Mouse (Mus musculus): Measurements from ENCODE around the gene 1700067P10Rik. TPM values are rescaled to one million over a fixed set of nuclear protein-coding genes. Genes with fewer than 3 reads are reported as not detected.

1700067P10Rik gene
- polyA plus RNA-seq, 1 experiment from 2014 or later: not detected

- no peak for TF ChIP-seq CTCF (IDR thresholded peaks at IDR 0.05; ENCODE audit: low read depth)
- 62% methylated on average over 10 of the region's 10 CpGs for WGBS
Observed at GRCm38 (mm10) chr17:48067083-48067614, 22.0 kb upstream of the 1700067P10Rik start.

GRCm38 (mm10) chr17:48067729-48068128, 21.4 kb upstream of the 1700067P10Rik start:
- Histone ChIP-seq H3K36me3 (ENCODE audit: insufficient read depth, low read length) (no peaks in the 10 kb centered on the region), H3K27me3 (ENCODE audit: insufficient read depth, low read length) (no peaks in the 10 kb centered on the region), H3K4me1 (replicated peaks; ENCODE audit: insufficient read depth, low read length) (no peaks in the 10 kb centered on the region), H3K4me3 (replicated peaks; ENCODE audit: low read depth, low read length) (no peak overlapping the region), H3K9ac (ENCODE audit: low read depth, low read length) (no peak overlapping the region), H3K9me3 (replicated peaks; ENCODE audit: low read length) (no peaks in the 10 kb centered on the region), H3K27ac (no peak overlapping the region), H3K4me2 (ENCODE audit: low read length) (no peak overlapping the region)
- 26% methylated on average over 5 of the region's 5 CpGs for WGBS
- no peak for ATAC-seq (replicated peaks; ENCODE audit: low FRiP score, low read depth)
- DNase-seq (ENCODE audit: low spot score): peak; percentile 56
- no peak for TF ChIP-seq CTCF (IDR thresholded peaks at IDR 0.05; ENCODE audit: low read depth)

More at GRCm38 (mm10) chr17:48067083-48067614, 22.0 kb upstream of the 1700067P10Rik start:
- H3K9ac ChIP-seq (ENCODE audit: low read depth, low read length): no peak overlapping the region
- no peaks in the 10 kb centered on the region for H3K36me3 ChIP-seq (ENCODE audit: insufficient read depth, low read length)
- H3K9me3 ChIP-seq (replicated peaks; ENCODE audit: low read length): no peaks in the 10 kb centered on the region
- H3K4me3 ChIP-seq (replicated peaks; ENCODE audit: low read depth, low read length): no peak overlapping the region
- H3K4me1 ChIP-seq (replicated peaks; ENCODE audit: insufficient read depth, low read length): no peaks in the 10 kb centered on the region
- H3K4me2 ChIP-seq (ENCODE audit: low read length): no peak overlapping the region
- no peak for DNase-seq (ENCODE audit: low spot score)
- H3K27ac ChIP-seq: no peak overlapping the region
- no peaks in the 10 kb centered on the region for H3K27me3 ChIP-seq (ENCODE audit: insufficient read depth, low read length)
- ATAC-seq (replicated peaks; ENCODE audit: low FRiP score, low read depth): no peak

- no peak for TF ChIP-seq CTCF (IDR thresholded peaks at IDR 0.05; ENCODE audit: low read depth)
- Histone ChIP-seq H3K27me3 (ENCODE audit: insufficient read depth, low read length) (no peaks in the 10 kb centered on the region), H3K36me3 (ENCODE audit: insufficient read depth, low read length) (no peaks in the 10 kb centered on the region), H3K4me3 (replicated peaks; ENCODE audit: low read depth, low read length) (no peak overlapping the region), H3K4me2 (ENCODE audit: low read length) (no peak overlapping the region), H3K27ac (no peak overlapping the region), H3K4me1 (replicated peaks; ENCODE audit: insufficient read depth, low read length) (no peaks in the 10 kb centered on the region), H3K9ac (ENCODE audit: low read depth, low read length) (no peak overlapping the region), H3K9me3 (replicated peaks; ENCODE audit: low read length) (no peaks in the 10 kb centered on the region)
- ATAC-seq (replicated peaks; ENCODE audit: low FRiP score, low read depth) (no peak), DNase-seq (ENCODE audit: low spot score) (no peak)
- 37% methylated on average over 3 of the region's 3 CpGs for WGBS
Observed at GRCm38 (mm10) chr17:48080626-48081025, 8.5 kb upstream of the 1700067P10Rik start.

- no peak overlapping the region for H3K4me2 ChIP-seq (ENCODE audit: low read length)
- no peak overlapping the region for H3K4me3 ChIP-seq (replicated peaks; ENCODE audit: low read depth, low read length)
- no peaks in the 10 kb centered on the region for H3K36me3 ChIP-seq (ENCODE audit: insufficient read depth, low read length)
- DNase-seq (ENCODE audit: low spot score) (no peak), ATAC-seq (replicated peaks; ENCODE audit: low FRiP score, low read depth) (no peak)
- H3K4me1 ChIP-seq (replicated peaks; ENCODE audit: insufficient read depth, low read length): no peaks in the 10 kb centered on the region
- no peak overlapping the region for H3K27ac ChIP-seq
- H3K9ac ChIP-seq (ENCODE audit: low read depth, low read length): no peak overlapping the region
- WGBS: 86% methylated on average over 2 of the region's 2 CpGs
- H3K9me3 ChIP-seq (replicated peaks; ENCODE audit: low read length): no peaks in the 10 kb centered on the region
- 0 out of 2 replicates have a peak, but pooled peaks cover under 1% of the 10 kb centered on the region for H3K27me3 ChIP-seq (ENCODE audit: insufficient read depth, low read length)
- no peak for TF ChIP-seq CTCF (IDR thresholded peaks at IDR 0.05; ENCODE audit: low read depth)
Observed at GRCm38 (mm10) chr17:48089446-48089845, 327 bp downstream of the 1700067P10Rik start.

GRCm38 (mm10) chr17:48090305-48090704, 1.2 kb downstream of the 1700067P10Rik start:
- H3K4me2 ChIP-seq (ENCODE audit: low read length): no peak overlapping the region
- no peak overlapping the region for H3K9ac ChIP-seq (ENCODE audit: low read depth, low read length)
- H3K27ac ChIP-seq: no peak overlapping the region
- DNase-seq (ENCODE audit: low spot score) (no peak), ATAC-seq (replicated peaks; ENCODE audit: low FRiP score, low read depth) (no peak)
- H3K4me3 ChIP-seq (replicated peaks; ENCODE audit: low read depth, low read length): no peak overlapping the region
- H3K27me3 ChIP-seq (ENCODE audit: insufficient read depth, low read length): 0 out of 2 replicates have a peak, but pooled peaks cover 9% of the 10 kb centered on the region
- 68% methylated on average over 12 of the region's 12 CpGs for WGBS
- no peak for TF ChIP-seq CTCF (IDR thresholded peaks at IDR 0.05; ENCODE audit: low read depth)
- no peaks in the 10 kb centered on the region for H3K4me1 ChIP-seq (replicated peaks; ENCODE audit: insufficient read depth, low read length)
- no peaks in the 10 kb centered on the region for H3K9me3 ChIP-seq (replicated peaks; ENCODE audit: low read length)
- H3K36me3 ChIP-seq (ENCODE audit: insufficient read depth, low read length): no peaks in the 10 kb centered on the region

GRCm38 (mm10) chr17:48093286-48093817, 4.2 kb downstream of the 1700067P10Rik start:
- TF ChIP-seq CTCF (IDR thresholded peaks at IDR 0.05; ENCODE audit: low read depth): peak; percentile 30; the same call in 1 of the 2 replicates
- Histone ChIP-seq H3K4me2 (ENCODE audit: low read length) (no peak overlapping the region), H3K27ac (no peak overlapping the region), H3K27me3 (ENCODE audit: insufficient read depth, low read length) (peaks cover 26% of the 10 kb centered on the region), H3K9ac (ENCODE audit: low read depth, low read length) (no peak overlapping the region), H3K4me1 (replicated peaks; ENCODE audit: insufficient read depth, low read length) (peaks cover 19% of the 10 kb centered on the region), H3K36me3 (ENCODE audit: insufficient read depth, low read length) (no peaks in the 10 kb centered on the region), H3K9me3 (replicated peaks; ENCODE audit: low read length) (no peaks in the 10 kb centered on the region), H3K4me3 (replicated peaks; ENCODE audit: low read depth, low read length) (no peak overlapping the region)
- ATAC-seq (replicated peaks; ENCODE audit: low FRiP score, low read depth) (no peak), DNase-seq (ENCODE audit: low spot score) (no peak)
- WGBS: 75% methylated on average over 5 of the region's 5 CpGs

Measured in kidney, postnatal 0 days (tissue).